Mouse (Mus musculus): ENCODE data around the gene Rnase1. TPM values are rescaled to one million over a fixed set of nuclear protein-coding genes. Genes with fewer than 3 reads are reported as not detected.
A peak's percentile ranks its signal among the peaks of the same experiment; 100 is the strongest.

The Rnase1 gene
- total RNA-seq, 2 experiments from 2014 or later = not detected

DNA sequence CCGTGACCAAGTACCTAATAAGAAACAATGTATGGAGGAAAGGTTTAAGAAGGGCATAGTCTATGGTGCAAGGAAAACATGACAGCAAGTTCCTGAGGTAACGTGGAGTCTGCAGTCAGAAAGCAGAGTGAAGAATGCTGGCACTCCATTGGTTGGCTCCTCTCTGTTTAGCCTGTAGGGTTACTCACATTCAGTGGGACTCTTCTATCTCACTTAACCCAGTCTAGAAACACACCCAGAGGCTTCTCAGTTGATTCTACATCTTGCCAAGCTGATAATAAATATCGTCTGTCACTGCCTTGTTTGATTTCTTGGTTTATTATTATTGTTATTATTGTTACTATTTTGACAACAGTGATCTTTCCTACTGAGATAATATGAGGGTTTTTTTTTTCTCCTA lies 4.0 kb downstream of the Rnase1 start:
- intact Hi-C loops (cut with DNase I) = no loop called here
- DNase-seq = no peak

- intact Hi-C loops (cut with DNase I) = no loop called here
- no peak for DNase-seq
Observed at GRCm38 (mm10) chr14:51142119-51142518, 4.5 kb downstream of the Rnase1 start.

GRCm38 (mm10) chr14:51140342-51140741 lies 6.2 kb downstream of the Rnase1 start:
- DNase-seq = no peak
- intact Hi-C loops (cut with DNase I) = no loop called here

GRCm38 (mm10) chr14:51132372-51132771 lies 14.2 kb downstream of the Rnase1 start:
- DNase-seq = no peak
- intact Hi-C loops (cut with DNase I) = no loop called here

DNA sequence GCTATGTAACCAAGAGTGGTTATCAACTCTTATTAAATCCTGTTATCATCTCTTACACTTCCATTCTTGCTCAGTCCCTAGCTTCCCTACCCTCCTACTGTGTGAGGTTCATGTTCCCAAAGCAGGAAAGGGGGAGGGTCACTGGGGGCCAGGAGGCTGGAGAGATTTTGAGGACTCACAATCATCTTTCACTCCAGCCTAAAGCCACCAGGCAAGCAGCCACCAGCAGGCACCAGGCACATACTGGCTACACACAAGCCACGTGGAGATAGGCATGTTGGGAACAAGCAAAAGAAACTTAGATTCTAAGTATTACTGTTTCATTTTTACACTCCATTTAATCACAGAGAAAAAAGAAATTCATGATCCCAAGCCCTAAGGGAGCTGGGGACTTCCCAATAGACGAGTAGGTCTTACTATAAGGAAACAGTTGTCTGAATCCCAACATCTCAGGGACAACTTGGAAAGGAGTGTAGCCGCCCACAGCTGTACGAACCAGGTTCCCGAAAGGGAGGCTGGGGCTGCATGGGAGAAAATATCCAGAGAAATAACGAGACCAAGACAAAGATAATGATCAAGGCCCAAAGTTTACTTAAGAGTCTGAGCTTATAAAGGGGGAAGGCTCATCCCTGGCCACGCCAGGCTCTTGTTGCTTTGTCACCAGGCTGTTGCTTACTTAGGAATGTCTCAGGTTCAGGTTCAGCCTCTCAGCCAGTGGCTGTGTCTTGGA lies 15.3 kb downstream of the Rnase1 start:
- DNase-seq = no peak
- intact Hi-C loops (cut with DNase I) = no loop called here

GRCm38 (mm10) chr14:51130315-51130940 lies 16.2 kb downstream of the Rnase1 start:
- intact Hi-C loops (cut with DNase I) = no loop called here
- no peak for DNase-seq

GRCm38 (mm10) chr14:51129624-51129975 lies 17.0 kb downstream of the Rnase1 start:
- intact Hi-C loops (cut with DNase I) = no loop called here
- no peak for DNase-seq

- DNase-seq = no peak
- intact Hi-C loops (cut with DNase I) = no loop called here
Observed at GRCm38 (mm10) chr14:51128775-51129623, 17.6 kb downstream of the Rnase1 start.

GRCm38 (mm10) chr14:51127648-51128258 lies 18.8 kb downstream of the Rnase1 start:
- intact Hi-C loops (cut with DNase I) = no loop called here
- no peak for DNase-seq

GRCm38 (mm10) chr14:51125684-51126083 lies 20.9 kb downstream of the Rnase1 start:
- intact Hi-C loops (cut with DNase I) = no loop called here
- no peak for DNase-seq

GRCm38 (mm10) chr14:51113916-51114560 lies 32.5 kb downstream of the Rnase1 start, which contains the start of gene Eddm3b:
TSS of gene Eddm3b (plus strand) at chr14:51114426.
- intact Hi-C loops (cut with DNase I) = no loop called here
- no peak for DNase-seq

- DNase-seq = no peak
- intact Hi-C loops (cut with DNase I) = no loop called here
Observed at GRCm38 (mm10) chr14:51113476-51113875, 33.1 kb downstream of the Rnase1 start.

- DNase-seq = peak in 1 of 2 experiments; percentile 42
- intact Hi-C loops (cut with DNase I) = no loop called here
Observed at GRCm38 (mm10) chr14:51111966-51112365, 34.6 kb downstream of the Rnase1 start.

GRCm38 (mm10) chr14:51106449-51106967 lies 40.1 kb downstream of the Rnase1 start:
- intact Hi-C loops (cut with DNase I) = no loop called here
- DNase-seq = no peak

- no peak for DNase-seq
- intact Hi-C loops (cut with DNase I) = loop anchor here (2.0 to 5.0 kb wide), 2 partner anchors 68 to 242 kb away; no protein-coding TSS in a partner anchor
Observed at GRCm38 (mm10) chr14:51104366-51104765, 42.2 kb downstream of the Rnase1 start.

DNA sequence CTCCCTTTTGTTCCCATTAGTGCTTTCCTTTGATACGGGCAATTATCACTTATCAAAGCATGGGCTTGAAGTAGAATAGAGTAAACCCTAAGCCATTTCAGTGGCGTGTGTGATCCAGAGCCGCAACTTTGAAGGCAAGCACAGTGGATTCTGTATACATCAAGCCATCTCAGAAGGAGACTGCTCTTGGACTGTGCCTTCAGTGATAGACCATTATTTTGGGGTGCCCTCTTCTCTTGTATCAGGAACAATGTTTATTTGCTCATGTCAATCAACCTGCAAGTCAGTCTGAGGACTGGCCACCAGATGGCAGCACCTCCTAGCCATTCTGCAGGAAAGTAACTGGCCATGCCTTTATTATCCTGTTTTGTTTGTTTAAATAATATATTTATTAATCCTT lies 43.4 kb downstream of the Rnase1 start:
- intact Hi-C loops (cut with DNase I) = loop anchor here (2.0 to 5.0 kb wide), 3 partner anchors 69 to 164 kb away; no protein-coding TSS in a partner anchor
- peak; percentile 71 to 83 for DNase-seq

DNA sequence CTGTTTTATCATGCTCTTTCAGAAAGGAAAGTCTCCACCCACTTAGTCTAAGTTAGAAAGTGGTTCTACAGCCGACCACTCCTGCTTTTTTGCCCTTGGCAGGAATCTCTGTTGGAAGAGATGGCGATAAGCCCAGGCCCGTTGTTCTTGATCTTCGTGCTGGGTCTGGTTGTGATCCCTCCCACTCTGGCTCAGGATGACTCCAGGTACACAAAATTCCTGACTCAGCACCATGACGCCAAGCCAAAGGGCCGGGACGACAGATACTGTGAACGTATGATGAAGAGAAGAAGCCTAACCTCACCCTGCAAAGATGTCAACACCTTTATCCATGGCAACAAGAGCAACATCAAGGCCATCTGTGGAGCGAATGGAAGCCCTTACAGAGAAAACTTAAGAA lies 45.3 kb downstream of the Rnase1 start:
- intact Hi-C loops (cut with DNase I) = loop anchor here (5.0 kb wide), 1 partner anchor 71 kb away; no protein-coding TSS in a partner anchor
- DNase-seq = no peak

DNA sequence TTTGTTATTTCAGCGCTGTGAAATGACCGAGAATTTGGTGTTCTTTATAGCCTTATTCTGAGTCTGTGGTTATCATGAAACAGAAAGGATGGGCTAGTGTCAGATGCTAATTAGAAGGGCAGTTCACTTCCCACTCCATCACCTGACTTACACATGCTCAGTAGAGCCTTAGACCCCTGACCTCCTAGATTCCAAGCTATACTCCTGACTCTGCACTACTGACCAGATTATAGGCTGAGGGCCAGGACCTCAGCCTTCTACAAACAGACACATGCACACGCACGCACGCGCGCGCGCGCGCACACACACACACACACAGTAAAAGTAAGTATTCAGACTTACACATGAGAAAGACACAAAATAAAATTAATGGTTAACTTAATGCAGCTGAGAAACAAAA lies 47.7 kb downstream of the Rnase1 start:
- intact Hi-C loops (cut with DNase I) = loop anchor here (1.0 kb wide), 1 partner anchor 299 kb away; no protein-coding TSS in a partner anchor
- no peak for DNase-seq

DNA sequence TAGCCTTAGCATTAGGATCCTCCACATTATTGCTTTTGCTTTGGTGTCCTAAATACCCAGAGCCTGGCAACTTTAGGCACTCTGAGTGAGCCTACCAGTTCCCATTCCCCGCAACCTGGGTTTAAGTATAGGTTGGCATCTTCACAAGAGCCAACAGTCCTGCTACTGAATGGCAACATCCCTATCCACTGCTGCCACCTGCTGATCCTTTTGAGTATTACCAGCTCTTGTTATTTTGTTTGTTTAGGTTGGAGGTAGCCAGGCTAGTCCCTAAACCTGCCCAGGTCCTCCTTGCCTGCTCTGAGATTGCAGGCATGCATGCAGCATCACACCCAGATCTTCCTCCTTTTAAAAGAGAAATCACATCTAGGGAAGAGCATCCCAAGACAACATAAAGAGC lies 48.3 kb downstream of the Rnase1 start:
- intact Hi-C loops (cut with DNase I) = loop anchor here (1.0 kb wide), 1 partner anchor 298 kb away; no protein-coding TSS in a partner anchor
- peak; percentile 59 to 85 for DNase-seq

All from heart, postnatal 14 days (tissue).